Mouse (Mus musculus) forebrain, embryonic 16.5 days (tissue): ENCODE results near the gene Prss8. TPM values are rescaled to one million over a fixed set of nuclear protein-coding genes. Genes with fewer than 3 reads are reported as not detected.

Experiments used
- polyA plus RNA-seq: library from polyadenylated mRNA; unstranded; fragments of >200 nt; fragmentation: Nextera tagmentation; extraction: Ambion mirVana; gene quantifications from 2 replicates; pipeline ENCODE4 v1.2.1, GENCODE M21; 2015

The Prss8 gene
- polyA plus RNA-seq, 1 experiment from 2014 or later = 0.19 TPM

Other genes starting within 250 kb of the Prss8 start
- 30.6 and 33.8 TPM in 2 replicates for gene Bcl7c, start 221.2 kb downstream of the Prss8 start, polyA plus RNA-seq
- 3.5 and 4.5 TPM in 2 replicates for gene Ctf1, start 217.4 kb downstream of the Prss8 start, polyA plus RNA-seq
- gene Ctf2, start 197.9 kb downstream of the Prss8 start, polyA plus RNA-seq = 0.11 and 0.17 TPM in 2 replicates
- gene Fbxl19, start 185.6 kb downstream of the Prss8 start, polyA plus RNA-seq = 8.0 and 8.4 TPM in 2 replicates
- 9.5 and 9.6 TPM in 2 replicates for gene Orai3, start 160.3 kb downstream of the Prss8 start, polyA plus RNA-seq
- gene Setd1a, start 153.4 kb downstream of the Prss8 start, polyA plus RNA-seq = 19.8 and 20.7 TPM in 2 replicates
- not detected in 2 replicates for gene Gm49388, start 144.5 kb downstream of the Prss8 start, polyA plus RNA-seq
- 7.3 and 10.7 TPM in 2 replicates for gene Hsd3b7, start 129.5 kb downstream of the Prss8 start, polyA plus RNA-seq
- gene Stx4a, start 105.8 kb downstream of the Prss8 start, polyA plus RNA-seq = 17.8 and 22.2 TPM in 2 replicates
- gene Stx1b, start 105.6 kb downstream of the Prss8 start, polyA plus RNA-seq = 37.9 and 50.8 TPM in 2 replicates
- gene Zfp646, start 53.9 kb downstream of the Prss8 start, polyA plus RNA-seq = 14.4 and 15.4 TPM in 2 replicates
- 43.4 and 45.4 TPM in 2 replicates for gene Zfp668, start 53.3 kb downstream of the Prss8 start, polyA plus RNA-seq
- gene Prss53, start 39.1 kb downstream of the Prss8 start, polyA plus RNA-seq = 0.87 and 1.3 TPM in 2 replicates
- not detected in 2 replicates for gene Gm21974, start 34.6 kb downstream of the Prss8 start, polyA plus RNA-seq
- gene Vkorc1, start 34.5 kb downstream of the Prss8 start, polyA plus RNA-seq = 63.9 and 74.4 TPM in 2 replicates
- gene Bckdk, start 26.0 kb downstream of the Prss8 start, polyA plus RNA-seq = 79.4 and 81.7 TPM in 2 replicates
- gene Kat8, start 17.6 kb downstream of the Prss8 start, polyA plus RNA-seq = 53.3 and 55.4 TPM in 2 replicates
- gene Prss36, start 16.6 kb upstream of the Prss8 start, polyA plus RNA-seq = 13.2 TPM in 2 replicates
- 342 and 386 TPM in 2 replicates for gene Fus, start 37.4 kb upstream of the Prss8 start, polyA plus RNA-seq
- 4.9 and 5.1 TPM in 2 replicates for gene Pycard, start 63.8 kb upstream of the Prss8 start, polyA plus RNA-seq
- not detected in 2 replicates for gene Trim72, start 73.8 kb upstream of the Prss8 start, polyA plus RNA-seq
- gene Itgam, start 132.5 kb upstream of the Prss8 start, polyA plus RNA-seq = 0.99 and 1.1 TPM in 2 replicates
- not detected in 2 replicates for gene Gm49368, start 132.6 kb upstream of the Prss8 start, polyA plus RNA-seq
- gene Itgax, start 199.4 kb upstream of the Prss8 start, polyA plus RNA-seq = not detected in 2 replicates
- gene Itgad, start 224.3 kb upstream of the Prss8 start, polyA plus RNA-seq = not detected in 2 replicates